ENCODE assay signal across 9 mouse cellular contexts in the genomic region with DNA sequence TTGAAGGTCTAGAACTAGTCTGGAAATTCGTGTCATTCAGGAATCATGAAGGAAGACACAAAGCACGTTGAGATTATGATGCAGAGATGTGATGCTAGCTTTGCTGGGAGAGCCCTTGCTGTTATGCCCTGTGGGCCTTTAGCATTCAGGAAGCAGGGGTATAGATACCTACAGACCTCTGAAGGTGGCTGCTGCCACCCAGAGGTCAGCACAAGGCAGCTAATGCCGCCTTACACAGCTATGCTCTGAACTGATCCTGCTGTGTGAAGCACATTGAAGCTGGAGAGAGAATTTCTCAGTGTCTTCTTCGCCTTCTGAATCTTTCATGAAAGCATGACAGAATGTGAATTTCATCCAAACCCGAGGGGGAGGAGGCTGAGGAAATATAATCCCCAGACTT. TPM values are rescaled to one million over a fixed set of nuclear protein-coding genes. Genes with fewer than 3 reads are reported as not detected.
DNase-seq lines count a peak whose midpoint lies in the region; ATAC-seq and TF ChIP-seq lines count a peak whose summit lies in the region.
"Had no signal": no experiment of that assay in that cellular context is flagged by ENCODE, and none has a peak within 500 bp of the region (broad histone marks: within the 10 kb centered on the region; RNA-seq: fewer than 3 reads in every experiment).

No protein-coding gene starts in this region.

- peak; percentile 50 for TF ChIP-seq CTCF in kidney, adult 2 months (conservative IDR thresholded peaks at IDR 0.05; ENCODE audit: insufficient read depth, insufficient read length, low read depth, low read length)
- TF ChIP-seq CTCF in CH12.LX (conservative IDR thresholded peaks at IDR 0.05 in 1 of 2, IDR thresholded peaks at IDR 0.05 in 1 of 2; ENCODE audit: low read depth in 2 of 2, low read length in 2 of 2) = peak; percentile 35 to 92; a peak in 3 of 4 replicates

- H3K79me2 ChIP-seq in CH12.LX (replicated peaks; ENCODE audit: control insufficient read depth, extremely low read depth, insufficient read depth, poor library complexity, severe bottlenecking) = no peaks in the 10 kb centered on the region

- peak; percentile 8 for DNase-seq in kidney, adult 2 months
- DNase-seq in 3T3-L1 (ENCODE audit: low read depth, low spot score) = peak; percentile 29
- DNase-seq in CH12.LX (ENCODE audit: extremely low read depth) = peak; percentile 38
- peak; percentile 66 to 70 for DNase-seq in cerebellum, postnatal 14 days
- DNase-seq in lung, postnatal 10 days = peak; percentile 9
- DNase-seq in urinary bladder, postnatal 10 days (ENCODE audit: low spot score) = no peak
- DNase-seq in testis, postnatal 14 days (ENCODE audit: low spot score) = no peak

- dilution Hi-C loops in CH12.LX (cut with MboI; ENCODE audit: extremely low pct_ligation_motif_present, extremely low pct_unique_long_range_greater_than_20kb, low sequenced_read_pairs) = no loop called here

- no peaks in the 10 kb centered on the region for H3K36me3 ChIP-seq in kidney, adult 2 months (ENCODE audit: control insufficient read depth, insufficient read depth, low read length)
- H3K36me3 ChIP-seq in kidney, embryonic 14.5 days (ENCODE audit: control insufficient read depth, insufficient read depth, low read length) = no peaks in the 10 kb centered on the region
- H3K36me3 ChIP-seq in CH12.LX (replicated peaks in 1 of 2; ENCODE audit: control insufficient read depth in 1 of 2, insufficient read depth in 1 of 2, low read length in 1 of 2) = no peaks in the 10 kb centered on the region
- H3K36me3 ChIP-seq: embryonic facial prominence, embryonic 13.5 days had no signal

- no peak for ATAC-seq in kidney, embryonic 14.5 days (ENCODE audit: low FRiP score, low TSS enrichment)

- in situ Hi-C loops in CH12.LX (cut with MboI; ENCODE audit: low pct_ligation_motif_present, low pct_unique_long_range_greater_than_20kb, low sequenced_read_pairs) = no loop called here

- no peak for TF ChIP-seq EP300 in CH12.LX (IDR thresholded peaks at IDR 0.05; ENCODE audit: low read length)

- H3K9ac ChIP-seq in kidney, embryonic 14.5 days (ENCODE audit: low read depth, low read length) = no peak overlapping the region
- no peak overlapping the region for H3K9ac ChIP-seq in CH12.LX (ENCODE audit: insufficient read depth, low read depth)
- H3K9ac ChIP-seq: embryonic facial prominence, embryonic 13.5 days had no signal

- no peak overlapping the region for H3K27ac ChIP-seq in kidney, adult 2 months (ENCODE audit: insufficient read depth, low read depth, low read length)
- H3K27ac ChIP-seq in kidney, embryonic 14.5 days (ENCODE audit: low read depth, low read length) = no peak overlapping the region
- H3K27ac ChIP-seq in CH12.LX (ENCODE audit: insufficient read depth, low read depth) = no peak overlapping the region
- H3K27ac ChIP-seq: embryonic facial prominence, embryonic 13.5 days had no signal

- TF ChIP-seq POLR2A in kidney, adult 2 months (IDR thresholded peaks at IDR 0.05; ENCODE audit: low read depth, low read length) = no peak
- no peak for TF ChIP-seq POLR2A in CH12.LX (IDR thresholded peaks at IDR 0.05; ENCODE audit: low read depth, low read length)

- H3K4me3 ChIP-seq in kidney, adult 2 months (ENCODE audit: insufficient read depth, low read depth, low read length) = no peak overlapping the region
- no peak overlapping the region for H3K4me3 ChIP-seq in kidney, embryonic 14.5 days (ENCODE audit: low read length)
- H3K4me3 ChIP-seq in CH12.LX (replicated peaks in 1 of 3; ENCODE audit: low read depth in 2 of 3, low read length in 2 of 3, poor library complexity in 1 of 3) = no peak overlapping the region
- H3K4me3 ChIP-seq: embryonic facial prominence, embryonic 13.5 days had no signal

- H3K4me1 ChIP-seq in kidney, adult 2 months (ENCODE audit: control insufficient read depth, insufficient read depth, low read length) = no peaks in the 10 kb centered on the region
- H3K4me1 ChIP-seq in kidney, embryonic 14.5 days (ENCODE audit: control insufficient read depth, insufficient read depth, low read length) = peaks cover 7% of the 10 kb centered on the region; the same call in 1 of the 2 replicates
- peaks cover 0 to 5% of the 10 kb centered on the region in 2 experiments; a peak in 1 of 4 replicates for H3K4me1 ChIP-seq in CH12.LX (ENCODE audit: control insufficient read depth in 1 of 2, insufficient read depth in 2 of 2)

- H3K4me2 ChIP-seq in kidney, embryonic 14.5 days (replicated peaks; ENCODE audit: low read depth, low read length) = no peak overlapping the region
- H3K4me2 ChIP-seq in CH12.LX (ENCODE audit: insufficient read depth, low read depth, poor library complexity, severe bottlenecking) = no peak overlapping the region
- H3K4me2 ChIP-seq: embryonic facial prominence, embryonic 13.5 days had no signal

- H3K9me3 ChIP-seq in kidney, embryonic 14.5 days (ENCODE audit: control insufficient read depth, low read length) = no peaks in the 10 kb centered on the region
- peaks cover 2% of the 10 kb centered on the region for H3K9me3 ChIP-seq in CH12.LX (replicated peaks; ENCODE audit: low read length)
- H3K9me3 ChIP-seq: embryonic facial prominence, embryonic 13.5 days had no signal

- no peaks in the 10 kb centered on the region for H3K27me3 ChIP-seq in kidney, adult 2 months (replicated peaks; ENCODE audit: control insufficient read depth, insufficient read depth, low read length)
- peaks cover 3% of the 10 kb centered on the region; the same call in 1 of the 2 replicates for H3K27me3 ChIP-seq in kidney, embryonic 14.5 days (ENCODE audit: control insufficient read depth, insufficient read depth, low read length)
- H3K27me3 ChIP-seq in CH12.LX (replicated peaks) = no peaks in the 10 kb centered on the region

- peak; percentile 90 for TF ChIP-seq RAD21 in CH12.LX (IDR thresholded peaks at IDR 0.05; ENCODE audit: low read depth, low read length)

- 32% methylated on average over 5 of the region's 5 CpGs for WGBS in kidney, adult 2 months
- WGBS in kidney, embryonic 14.5 days = 22% methylated on average over 5 of the region's 5 CpGs

TF ChIP-seq in CH12.LX, 34 proteins besides CTCF, POLR2A, EP300 and RAD21:
- TF ChIP-seq MEF2A (IDR thresholded peaks at IDR 0.05; ENCODE audit: borderline replicate concordance, low read depth, low read length) = no peak
- TF ChIP-seq SMC3 (IDR thresholded peaks at IDR 0.05; ENCODE audit: low read depth, low read length) = peak; percentile 79
- TF ChIP-seq ELF1 (IDR thresholded peaks at IDR 0.05; ENCODE audit: low read depth, low read length) = peak; percentile 57
- TF ChIP-seq CHD1 (IDR thresholded peaks at IDR 0.05; ENCODE audit: low read depth, low read length) = no peak
- peak; percentile 36; the same call in 1 of the 2 replicates for TF ChIP-seq ZC3H11A (IDR thresholded peaks at IDR 0.05; ENCODE audit: low read depth, low read length)
- 0 out of 2 replicates have a peak, but pooled peaks have one; percentile 24 for TF ChIP-seq MYC (IDR thresholded peaks at IDR 0.05; ENCODE audit: low read depth, low read length)

RNA-seq across cellular contexts. Expression of gene Syne1, which starts 3.7 kb away (rescaled TPM):
- polyA plus RNA-seq in kidney, adult 2 months (2012; rRNA removed) = 10.2 and 12.3 TPM in 2 replicates
- polyA plus RNA-seq in kidney, embryonic 14.5 days (2014; fragmentation: Nextera tagmentation; extraction: Ambion mirVana) = 3.6 and 5.8 TPM in 2 replicates
- 3.0 and 3.1 TPM in 2 replicates for total RNA-seq in CH12.LX (2012; rRNA removed)
- 3.6 TPM in 2 replicates for total RNA-seq in CH12.LX (2014; rRNA removed)
- 6.0 and 7.6 TPM in 2 replicates for polyA plus RNA-seq in CH12.LX (2012; ENCODE audit: insufficient read length, low read depth)

RNA-seq across cellular contexts. Expression of gene Myct1, which starts 38.6 kb away (rescaled TPM):
- 3.4 and 3.8 TPM in 2 replicates for polyA plus RNA-seq in kidney, adult 2 months (2012; rRNA removed)
- polyA plus RNA-seq in kidney, embryonic 14.5 days (2014; fragmentation: Nextera tagmentation; extraction: Ambion mirVana) = 6.1 and 6.6 TPM in 2 replicates
- not detected in 2 replicates for total RNA-seq in CH12.LX (2012; rRNA removed)
- total RNA-seq in CH12.LX (2014; rRNA removed) = not detected in 2 replicates
- polyA plus RNA-seq in CH12.LX (2012; ENCODE audit: insufficient read length, low read depth) = not detected in 2 replicates

Comparison
In these comparisons a context has a peak if more than half of its experiments do, and no peak if none do; other contexts are left out.
1. DNase-seq: peak in kidney, adult 2 months (single experiment), 3T3-L1 (single experiment), CH12.LX (single experiment), cerebellum, postnatal 14 days (2 of 2) and lung, postnatal 10 days (single experiment); none in urinary bladder, postnatal 10 days (single experiment) and testis, postnatal 14 days (single experiment).